Mouse (Mus musculus): Measurements from ENCODE around the gene Pbrm1. TPM values are rescaled to one million over a fixed set of nuclear protein-coding genes. Genes with fewer than 3 reads are reported as not detected.

Gene Pbrm1
- polyA plus RNA-seq, 1 experiment from 2014 or later, result 46.9 TPM

DNA sequence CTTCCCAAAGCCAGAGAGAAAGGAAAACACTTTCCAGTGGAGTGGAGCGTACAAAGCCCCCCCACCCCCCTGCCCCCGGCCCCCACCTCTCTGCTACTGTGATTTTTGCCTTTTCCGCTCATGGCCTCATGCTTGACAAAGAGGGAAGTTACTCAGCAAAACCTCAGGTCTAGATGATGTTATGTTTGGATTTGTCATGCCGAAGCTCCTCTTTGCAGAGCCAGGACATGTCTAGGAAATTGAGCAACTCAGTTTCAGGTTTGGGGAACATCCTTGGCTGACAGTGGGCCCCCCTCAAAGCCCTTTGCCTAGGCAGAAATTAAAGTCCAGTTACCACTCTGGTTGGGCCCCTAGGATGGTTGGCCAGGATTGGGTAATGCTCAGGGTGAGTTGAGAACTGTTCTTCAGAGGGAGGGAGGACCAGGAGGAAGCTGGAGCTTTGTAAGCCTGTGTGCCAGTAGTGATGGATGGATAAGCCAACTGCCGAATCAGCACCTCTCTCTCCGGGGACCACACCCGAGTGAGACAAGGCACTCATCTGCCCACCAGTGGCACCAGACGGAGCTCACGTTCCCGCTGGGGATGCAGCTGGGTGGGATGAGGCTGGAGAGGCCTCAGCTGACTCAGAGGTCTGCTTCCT lies 147.2 kb downstream of the Pbrm1 start:
- TF ChIP-seq CTCF (IDR thresholded peaks at IDR 0.05), result no peak
- ChIA-PET CTCF (interaction anchor here (0.9 to 2.2 kb wide), 5 partner anchors 9 to 39 kb away, joined by 3 to 7 read pairs (median 4); no protein-coding TSS in a partner anchor), POLR2A (interaction anchor here (0.7 to 2.2 kb wide), 4 partner anchors 16 to 40 kb away, joined by 3 to 8 read pairs (median 6); partner anchors contain the start of gene Smim4)
- peak; percentile 53 for DNase-seq (ENCODE audit: low read depth, low spot score)
- peak; percentile 58 for ATAC-seq
- H3K27me3 ChIP-seq, result no peaks in the 10 kb centered on the region
- in situ Hi-C loops (cut with MboI; ENCODE audit: low pct_unique_long_range_greater_than_20kb), result no loop called here

DNA sequence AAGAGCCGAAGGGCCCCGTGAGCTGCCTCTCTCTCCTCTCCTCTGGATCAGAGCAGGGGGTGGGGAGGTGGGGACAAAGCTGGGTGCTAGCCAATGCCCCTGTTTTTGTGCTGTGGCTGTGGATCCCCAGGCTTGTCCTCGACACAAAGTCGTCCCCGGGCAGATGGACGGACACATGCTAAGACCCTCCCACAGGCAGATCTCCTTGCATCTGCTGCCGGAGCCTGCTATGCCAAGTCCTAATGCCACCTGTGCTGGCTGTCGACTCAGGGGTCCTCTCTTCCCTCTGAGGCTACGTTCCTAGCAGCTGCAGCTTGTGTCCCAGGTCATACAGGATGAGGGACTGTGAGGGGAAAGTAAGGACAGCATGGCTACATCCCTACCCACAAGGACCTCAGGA lies 147.9 kb downstream of the Pbrm1 start:
- in situ Hi-C loops (cut with MboI; ENCODE audit: low pct_unique_long_range_greater_than_20kb), result no loop called here
- TF ChIP-seq CTCF (IDR thresholded peaks at IDR 0.05), result no peak
- no peak for ATAC-seq
- ChIA-PET CTCF (interaction anchor here (0.9 to 2.2 kb wide), 5 partner anchors 12 to 30 kb away, joined by 4 to 7 read pairs (median 4); no protein-coding TSS in a partner anchor), POLR2A (interaction anchor here (1.1 to 2.2 kb wide), 2 partner anchors 16 to 37 kb away, joined by 3 to 8 read pairs; no protein-coding TSS in a partner anchor)
- no peak for DNase-seq (ENCODE audit: low read depth, low spot score)
- no peaks in the 10 kb centered on the region for H3K27me3 ChIP-seq

DNA sequence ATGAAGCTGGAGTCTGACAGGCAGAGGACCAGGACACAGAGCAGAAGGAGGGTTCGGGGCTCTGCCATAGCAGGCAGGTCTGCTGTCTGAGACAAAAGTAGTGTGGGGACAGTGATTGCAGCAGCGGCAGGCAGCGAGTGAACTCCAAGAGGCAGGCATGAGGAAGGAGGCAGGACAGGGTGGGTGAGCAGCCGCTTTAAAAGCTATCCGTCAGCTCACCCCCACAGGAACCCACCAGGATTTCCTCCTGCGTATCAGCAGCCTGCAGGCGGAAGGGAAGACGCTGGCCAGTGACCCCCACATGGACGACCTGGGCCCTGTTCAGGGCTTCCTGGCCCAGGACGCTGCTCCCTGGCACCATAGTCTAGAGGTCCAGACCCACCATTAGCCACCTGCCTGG lies 149.5 kb downstream of the Pbrm1 start, which contains the start of gene Stab1:
TSS of gene Stab1 (minus strand) at position 217 of the 400 bp plus-strand sequence.
- POLR2A ChIA-PET, result interaction anchor here (0.9 kb wide), 1 partner anchor 37 kb away, joined by 3 read pairs; no protein-coding TSS in a partner anchor
- no peak for TF ChIP-seq CTCF (IDR thresholded peaks at IDR 0.05)
- DNase-seq (ENCODE audit: low read depth, low spot score) (no peak), ATAC-seq (no peak)
- no peaks in the 10 kb centered on the region for H3K27me3 ChIP-seq
- in situ Hi-C loops (cut with MboI; ENCODE audit: low pct_unique_long_range_greater_than_20kb), result no loop called here
- CTCF ChIA-PET, result interaction anchor here (1.2 to 2.0 kb wide), 2 partner anchors 11 to 13 kb away, joined by 3 to 6 read pairs; no protein-coding TSS in a partner anchor

GRCm38 (mm10) chr14:31169508-31169907 lies 150.6 kb downstream of the Pbrm1 start:
- DNase-seq (ENCODE audit: low read depth, low spot score) (no peak), ATAC-seq (no peak)
- no peak for TF ChIP-seq CTCF (IDR thresholded peaks at IDR 0.05)
- POLR2A ChIA-PET, result interaction anchor here (1.1 kb wide), 1 partner anchor 21 kb away, joined by 3 read pairs; no protein-coding TSS in a partner anchor
- CTCF ChIA-PET, result no interaction called here
- in situ Hi-C loops (cut with MboI; ENCODE audit: low pct_unique_long_range_greater_than_20kb), result no loop called here
- H3K27me3 ChIP-seq, result no peaks in the 10 kb centered on the region

DNA sequence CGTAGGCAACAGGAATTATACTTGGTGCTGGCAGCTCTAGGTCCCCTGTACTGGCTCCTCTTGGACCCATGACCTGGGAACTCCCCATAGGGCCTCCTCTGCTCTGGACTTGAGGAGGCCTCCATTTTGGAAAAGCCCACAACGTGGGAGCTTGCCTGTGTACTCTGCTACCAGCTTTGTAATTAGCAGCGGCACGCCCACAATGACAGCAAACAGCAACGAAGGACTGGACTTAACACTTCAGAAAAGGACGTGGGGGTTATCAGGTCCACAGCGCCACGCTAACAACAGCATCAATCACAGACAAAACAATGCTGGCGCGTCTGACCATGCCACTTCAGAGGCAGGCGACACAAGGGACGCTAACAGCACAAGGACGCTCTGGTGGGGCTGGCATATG lies 152.0 kb downstream of the Pbrm1 start:
- POLR2A ChIA-PET, result no interaction called here

More for the DNA sequence above, 152.0 kb downstream of the Pbrm1 start:
- ATAC-seq, result no peak
- TF ChIP-seq CTCF (IDR thresholded peaks at IDR 0.05), result no peak
- CTCF ChIA-PET, result interaction anchor here (0.9 kb wide), 1 partner anchor 29 kb away, joined by 4 read pairs; no protein-coding TSS in a partner anchor
- no peak for DNase-seq (ENCODE audit: low read depth, low spot score)
- in situ Hi-C loops (cut with MboI; ENCODE audit: low pct_unique_long_range_greater_than_20kb), result no loop called here
- H3K27me3 ChIP-seq, result no peaks in the 10 kb centered on the region

Other genes starting within 250 kb of the Pbrm1 start
- 15.0 TPM for gene Tmem110, start 193.5 kb upstream of the Pbrm1 start, polyA plus RNA-seq (2021)
- gene Mustn1, start 139.9 kb upstream of the Pbrm1 start, polyA plus RNA-seq (2021), result 0.46 TPM
- gene Itih4, start 132.7 kb upstream of the Pbrm1 start, polyA plus RNA-seq (2021), result 0.65 TPM
- 0.42 TPM for gene Itih3, start 95.4 kb upstream of the Pbrm1 start, polyA plus RNA-seq (2021)
- gene Itih1, start 75.8 kb upstream of the Pbrm1 start, polyA plus RNA-seq (2021), result 0.87 TPM
- 17.9 TPM for gene Nek4, start 67.8 kb upstream of the Pbrm1 start, polyA plus RNA-seq (2021)
- gene Glt8d1, start 17.7 kb upstream of the Pbrm1 start, polyA plus RNA-seq (2021), result 75.6 TPM
- 281 TPM for gene Spcs1, start 17.5 kb upstream of the Pbrm1 start, polyA plus RNA-seq (2021)
- gene Gnl3, start within 50 bp of the Pbrm1 start, polyA plus RNA-seq (2021), result 96.2 TPM
- gene Smim4, start 109.8 kb downstream of the Pbrm1 start, polyA plus RNA-seq (2021), result 75.7 TPM
- gene Nt5dc2, start 111.9 kb downstream of the Pbrm1 start, polyA plus RNA-seq (2021), result 268 TPM
- 0.74 TPM for gene Stab1, start 149.5 kb downstream of the Pbrm1 start, polyA plus RNA-seq (2021)
- 8.1 TPM for gene Tnnc1, start 189.2 kb downstream of the Pbrm1 start, polyA plus RNA-seq (2021)
- gene Nisch, start 197.8 kb downstream of the Pbrm1 start, polyA plus RNA-seq (2021), result 564 TPM
- gene Sema3g, start 198.7 kb downstream of the Pbrm1 start, polyA plus RNA-seq (2021), result 3.0 TPM
- 10.7 TPM for gene Phf7, start 232.2 kb downstream of the Pbrm1 start, polyA plus RNA-seq (2021)
- 66.1 TPM for gene Bap1, start 232.3 kb downstream of the Pbrm1 start, polyA plus RNA-seq (2021)

All from Patski (cell line).